Mouse (Mus musculus) midbrain, embryonic 10.5 days (tissue): ENCODE results near the gene Ceacam16. TPM values are rescaled to one million over a fixed set of nuclear protein-coding genes. Genes with fewer than 3 reads are reported as not detected.
A peak's percentile ranks its signal among the peaks of the same experiment; 100 is the strongest.

Source experiments
- DNase-seq: peaks from one replicate; pipeline ENCODE4 v3.0.0-alpha.2; 2017; ENCODE audit warnings: low spot score
- H3K27ac ChIP-seq: fragments of 300-500 bp; sonication (generic); replicated peaks from 2 replicates; pipeline ENCODE4 v1.5.1; 2016; ENCODE audit warnings: mild to moderate bottlenecking
- H3K27me3 ChIP-seq: fragments of 300-500 bp; sonication (generic); 2 replicates; pipeline ENCODE4 v1.6.1; 2016; ENCODE audit warnings: low read depth, mild to moderate bottlenecking; ENCODE audit not compliant: poor library complexity, severe bottlenecking
- H3K36me3 ChIP-seq: fragments of 300-500 bp; sonication (generic); 2 replicates; pipeline ENCODE4 v1.6.1; 2016; ENCODE audit warnings: mild to moderate bottlenecking, moderate library complexity
- H3K4me1 ChIP-seq: fragments of 300-500 bp; sonication (generic); 2 replicates; pipeline ENCODE4 v1.6.1; 2016
- H3K4me3 ChIP-seq: fragments of 300-500 bp; sonication (generic); 2 replicates; pipeline ENCODE4 v1.5.1; 2016; ENCODE audit warnings: mild to moderate bottlenecking, moderate library complexity
- H3K9me3 ChIP-seq: fragments of 300-500 bp; sonication (generic); replicated peaks from 2 replicates; pipeline ENCODE4 v1.6.1; 2016; ENCODE audit warnings: mild to moderate bottlenecking
- WGBS: fragments of 180-500 bp; shearing (Covaris S2); methylation state at CpG from one replicate; pipeline ENCODE4 v1.1.7; 2016; 5-methylcytosine and 5-hydroxymethylcytosine counted together
- polyA plus RNA-seq: library from polyadenylated mRNA; unstranded; fragments of >200 nt; fragmentation: Nextera tagmentation; extraction: Ambion mirVana; gene quantifications from 2 replicates; pipeline ENCODE4 v1.2.1, GENCODE M21; 2016

Gene Ceacam16
- polyA plus RNA-seq, 1 experiment from 2014 or later = not detected

DNA sequence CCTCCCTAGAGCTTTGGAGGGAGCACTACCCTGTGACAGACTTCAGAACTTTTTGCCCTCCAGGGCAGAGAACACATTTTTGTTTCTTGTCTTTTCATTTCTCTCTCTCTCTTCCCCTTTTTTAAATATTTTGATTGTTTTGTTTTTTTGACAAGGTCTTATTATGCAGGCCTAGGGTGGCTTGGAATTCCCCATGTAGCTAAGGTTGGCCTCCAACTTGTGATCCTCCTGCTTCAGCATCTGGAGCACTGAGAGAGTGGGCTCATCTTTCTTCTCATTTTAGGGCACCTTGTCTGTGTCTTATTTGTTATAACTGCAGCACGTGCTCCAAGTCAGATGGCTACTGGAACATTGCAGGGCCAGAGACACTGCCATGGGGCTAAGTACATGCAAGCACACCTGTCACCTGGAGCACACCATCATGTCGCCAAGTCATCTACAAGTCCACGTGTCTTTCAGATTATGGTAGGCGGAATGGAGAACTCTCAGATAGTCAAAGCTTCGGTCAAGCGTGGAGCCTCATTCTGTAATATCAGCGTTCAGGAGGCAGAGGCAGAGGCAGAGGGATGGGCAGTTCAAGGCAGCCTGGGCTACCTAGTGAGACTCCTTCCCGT is 54.6 kb downstream of the Ceacam16 start:
- 84% methylated on average over 8 of the region's 8 CpGs for WGBS
- no peak overlapping the region for H3K27ac ChIP-seq
- no peak overlapping the region for H3K4me3 ChIP-seq
- DNase-seq = no peak
- H3K36me3 ChIP-seq = no peaks in the 10 kb centered on the region
- H3K4me1 ChIP-seq = peaks cover 17% of the 10 kb centered on the region
- H3K9me3 ChIP-seq = 0 out of 2 replicates have a peak, but pooled peaks cover 3% of the 10 kb centered on the region
- peaks cover 35% of the 10 kb centered on the region for H3K27me3 ChIP-seq

DNA sequence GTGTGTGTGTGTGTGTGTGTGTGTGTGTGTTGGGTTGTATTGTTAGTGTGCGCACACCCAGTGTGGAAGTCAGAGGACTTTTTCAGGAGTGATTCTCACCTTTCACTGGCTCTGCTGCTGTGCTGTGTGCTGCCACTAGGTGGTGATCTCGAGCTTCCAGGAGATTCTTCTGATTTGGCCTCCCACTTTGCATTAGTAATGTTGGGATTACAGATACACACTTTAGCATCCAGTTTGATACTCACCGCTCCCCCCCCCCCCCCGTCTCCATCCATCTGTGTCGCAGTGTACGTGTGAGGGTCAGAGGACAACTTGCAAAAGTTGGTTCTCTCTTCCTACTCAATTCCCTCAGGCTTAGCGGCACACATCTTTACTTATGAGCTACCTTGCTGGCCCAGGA is 58.1 kb downstream of the Ceacam16 start:
- Histone ChIP-seq H3K4me1 (no peaks in the 10 kb centered on the region), H3K27ac (no peak overlapping the region), H3K9me3 (0 out of 2 replicates have a peak, but pooled peaks cover 3% of the 10 kb centered on the region), H3K27me3 (peaks cover under 1% of the 10 kb centered on the region), H3K4me3 (no peak overlapping the region), H3K36me3 (no peaks in the 10 kb centered on the region)
- WGBS = 22% methylated on average over 7 of the region's 7 CpGs
- peak; percentile 70 for DNase-seq

Other genes starting within 250 kb of the Ceacam16 start
- gene Relb, start 231.9 kb downstream of the Ceacam16 start, polyA plus RNA-seq = 3.8 and 4.7 TPM in 2 replicates
- gene Clptm1, start 196.3 kb downstream of the Ceacam16 start, polyA plus RNA-seq = 82.3 and 88.4 TPM in 2 replicates
- gene Apoc2, start 183.4 kb downstream of the Ceacam16 start, polyA plus RNA-seq = 0.22 and 0.26 TPM in 2 replicates
- not detected in 2 replicates for gene Gm44805, start 179.9 kb downstream of the Ceacam16 start, polyA plus RNA-seq
- not detected in 2 replicates for gene Apoc4, start 179.8 kb downstream of the Ceacam16 start, polyA plus RNA-seq
- gene Apoc1, start 168.6 kb downstream of the Ceacam16 start, polyA plus RNA-seq = 1.7 and 1.9 TPM in 2 replicates
- 166 and 199 TPM in 2 replicates for gene Apoe, start 162.1 kb downstream of the Ceacam16 start, polyA plus RNA-seq
- 189 and 210 TPM in 2 replicates for gene Tomm40, start 145.9 kb downstream of the Ceacam16 start, polyA plus RNA-seq
- gene Nectin2, start 110.8 kb downstream of the Ceacam16 start, polyA plus RNA-seq = 76.4 and 88.7 TPM in 2 replicates
- gene Bcam, start 90.3 kb downstream of the Ceacam16 start, polyA plus RNA-seq = 25.3 and 32.2 TPM in 2 replicates
- 0.62 and 0.70 TPM in 2 replicates for gene Cblc, start 64.5 kb downstream of the Ceacam16 start, polyA plus RNA-seq
- gene Bcl3, start 38.5 kb downstream of the Ceacam16 start, polyA plus RNA-seq = 1.1 and 1.8 TPM in 2 replicates
- gene Gm19345, start 9.3 kb downstream of the Ceacam16 start, polyA plus RNA-seq = 0.14 TPM in 1 of 2 replicates, not detected in the other
- gene Ceacam19, start 26.7 kb upstream of the Ceacam16 start, polyA plus RNA-seq = not detected in 2 replicates
- 7.4 and 7.5 TPM in 2 replicates for gene Pvr, start 59.9 kb upstream of the Ceacam16 start, polyA plus RNA-seq
- 0.54 TPM in 1 of 2 replicates, not detected in the other for gene Igsf23, start 89.5 kb upstream of the Ceacam16 start, polyA plus RNA-seq
- not detected in 2 replicates for gene Ceacam20, start 104.1 kb upstream of the Ceacam16 start, polyA plus RNA-seq
- not detected in 2 replicates for gene Nlrp9b, start 130.2 kb upstream of the Ceacam16 start, polyA plus RNA-seq
- gene Vmn1r91, start 238.4 kb upstream of the Ceacam16 start, polyA plus RNA-seq = not detected in 2 replicates